Mouse (Mus musculus) R1 (cell line): Measurements from ENCODE around the gene Susd2.

Source experiments
- DNase-seq: peaks from one replicate; pipeline ENCODE4 v3.0.0-alpha.2; 2018; ENCODE audit warnings: low read depth, low spot score

Gene Susd2

DNA sequence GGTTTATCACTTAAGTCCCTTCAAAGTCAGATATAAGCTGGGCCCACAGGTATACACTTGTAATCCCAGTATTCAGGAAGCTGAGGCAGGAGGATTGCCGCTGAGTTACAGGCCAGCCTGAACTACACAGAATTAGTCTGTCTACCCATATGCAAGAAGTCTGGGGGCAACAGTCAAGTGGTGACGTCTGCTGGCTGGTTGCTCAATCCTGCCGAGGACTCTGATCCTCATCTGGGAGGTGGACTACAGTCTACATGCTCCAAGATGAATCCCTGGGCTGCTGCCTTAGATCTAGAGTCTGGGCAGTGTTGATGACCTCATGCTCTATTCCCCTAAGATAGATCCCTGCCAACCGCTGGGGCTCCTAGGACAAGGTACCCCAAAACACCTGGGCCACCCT lies 10.2 kb upstream of the Susd2 start:
- no peak for DNase-seq

DNA sequence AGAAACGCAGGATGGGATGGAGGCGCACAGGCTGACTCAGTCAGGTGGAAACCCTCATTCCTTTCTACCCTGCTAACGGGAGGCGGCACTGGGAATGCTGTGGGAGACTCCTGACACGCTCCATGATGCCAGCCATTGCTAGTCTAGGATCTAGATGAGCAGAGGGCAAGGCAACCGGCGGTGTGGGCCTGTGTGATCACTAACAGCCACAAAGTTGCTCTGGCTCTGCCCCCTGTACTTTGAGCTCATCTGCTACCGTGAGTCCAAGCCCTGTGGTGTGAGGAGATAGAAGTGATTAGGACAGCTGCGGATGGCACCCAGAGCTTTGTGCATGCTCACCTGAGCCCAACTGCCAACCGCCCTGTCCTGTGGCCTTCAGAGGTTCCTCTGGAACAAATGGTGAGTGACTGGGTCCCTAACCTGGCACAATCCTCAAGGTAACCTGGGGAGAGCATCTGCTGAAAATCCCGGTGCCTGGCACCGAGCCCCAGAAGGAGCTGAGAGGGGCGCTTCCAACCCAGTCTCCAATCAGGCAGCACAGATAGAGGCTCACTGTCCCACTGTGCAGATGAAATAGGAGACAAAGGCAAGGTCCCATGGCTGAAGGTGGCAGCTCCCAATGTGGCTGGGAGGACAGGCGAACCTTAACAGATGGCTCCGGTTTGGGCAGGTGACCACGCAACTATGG lies 7.7 kb upstream of the Susd2 start:
- no peak for DNase-seq

DNA sequence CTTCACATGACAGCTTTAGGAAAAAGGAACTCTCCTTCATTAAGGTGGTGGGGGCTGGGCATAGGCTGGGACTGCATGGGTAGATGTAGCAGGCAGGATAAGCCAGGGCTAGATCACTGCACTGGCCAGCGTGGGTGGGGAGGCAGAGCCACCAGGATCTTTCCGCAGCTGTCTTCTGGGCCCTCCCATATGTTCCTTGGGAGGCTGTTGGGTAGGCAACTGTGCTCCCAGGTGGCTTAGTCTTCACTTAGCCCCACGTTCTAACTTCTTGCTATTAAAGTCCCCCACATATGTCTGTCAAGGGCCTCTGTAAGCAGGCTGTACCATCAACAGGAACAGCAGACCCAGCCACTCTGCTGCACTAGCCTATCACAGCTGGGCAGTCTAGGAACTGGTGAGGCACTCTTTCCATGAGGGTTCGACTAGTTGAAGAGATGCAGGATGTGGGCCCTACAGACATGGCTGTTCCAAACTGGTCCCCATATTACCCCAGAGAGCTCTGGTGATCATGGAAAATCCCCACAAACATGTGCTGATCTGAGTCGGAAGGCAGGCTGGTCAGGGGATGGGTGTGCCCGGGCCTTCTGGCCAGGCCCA lies 6.6 kb upstream of the Susd2 start:
- no peak for DNase-seq

DNA sequence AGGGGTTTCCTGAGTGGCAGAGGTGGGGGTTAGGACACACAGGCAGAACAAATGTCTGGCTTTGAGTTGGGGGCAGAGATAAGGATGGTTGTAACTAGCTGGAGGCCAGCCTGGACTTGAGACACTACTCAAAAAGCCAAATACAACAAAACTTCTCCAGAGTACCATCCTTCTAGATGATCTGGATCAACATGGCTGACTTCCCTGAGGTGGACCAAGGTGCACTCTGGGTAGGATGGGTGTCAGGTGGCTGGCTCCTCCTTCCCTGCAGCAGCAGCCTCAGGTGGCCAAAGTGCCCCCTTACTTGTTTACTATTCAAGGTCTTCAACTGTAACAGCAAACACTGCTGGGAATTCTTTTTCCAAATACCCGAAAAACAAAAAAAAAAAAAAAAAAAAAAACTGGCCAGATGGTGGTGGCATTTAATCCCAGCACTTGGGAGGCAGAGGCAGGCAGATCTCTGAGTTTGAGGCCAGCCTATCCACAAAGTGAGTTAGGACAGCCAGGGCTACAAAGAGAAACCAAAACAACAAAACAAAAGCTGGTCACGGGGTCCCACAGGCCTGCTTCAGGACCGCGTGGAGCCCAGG lies 5.7 kb upstream of the Susd2 start:
- DNase-seq = peak; percentile 78

DNA sequence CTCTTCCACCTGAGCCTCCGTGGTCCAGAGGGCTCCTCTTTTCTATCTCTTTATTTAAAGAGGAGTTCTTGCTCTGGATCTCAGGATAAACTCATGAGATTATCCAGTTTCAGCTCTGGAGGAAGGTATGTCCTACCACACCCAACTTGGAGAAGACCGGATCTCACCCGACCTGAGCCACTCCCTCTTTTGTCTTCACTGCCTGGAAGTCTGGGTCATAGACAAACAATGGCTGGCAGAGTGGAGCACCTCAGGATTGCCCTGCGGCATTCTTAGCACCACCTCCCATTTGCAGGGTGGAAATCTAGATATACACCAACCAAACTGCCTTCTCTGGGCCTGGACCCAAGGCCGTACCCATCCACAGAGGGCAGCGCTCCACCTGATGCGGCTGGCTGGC lies 5.2 kb upstream of the Susd2 start:
- DNase-seq = peak; percentile 96

DNA sequence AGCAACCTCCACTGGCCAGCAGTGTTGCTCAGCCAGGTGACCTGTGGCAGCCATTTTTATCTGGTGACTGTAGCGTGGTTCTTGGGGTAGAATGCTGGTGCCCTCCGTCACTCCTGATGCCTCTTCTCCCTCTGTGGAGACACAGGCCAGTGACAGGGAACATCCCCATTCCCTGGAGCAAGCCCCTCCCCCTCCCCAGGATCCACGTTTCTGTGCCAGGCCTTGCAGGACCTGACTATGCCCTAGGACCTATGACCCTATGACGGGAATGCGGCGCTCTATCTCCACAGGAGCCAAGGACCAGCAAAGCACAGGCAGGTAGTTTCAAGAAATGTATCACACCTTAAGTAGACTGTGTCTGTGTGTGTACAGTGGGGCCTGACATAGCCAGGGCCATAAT lies 4.3 kb upstream of the Susd2 start:
- DNase-seq = peak; percentile 51

DNA sequence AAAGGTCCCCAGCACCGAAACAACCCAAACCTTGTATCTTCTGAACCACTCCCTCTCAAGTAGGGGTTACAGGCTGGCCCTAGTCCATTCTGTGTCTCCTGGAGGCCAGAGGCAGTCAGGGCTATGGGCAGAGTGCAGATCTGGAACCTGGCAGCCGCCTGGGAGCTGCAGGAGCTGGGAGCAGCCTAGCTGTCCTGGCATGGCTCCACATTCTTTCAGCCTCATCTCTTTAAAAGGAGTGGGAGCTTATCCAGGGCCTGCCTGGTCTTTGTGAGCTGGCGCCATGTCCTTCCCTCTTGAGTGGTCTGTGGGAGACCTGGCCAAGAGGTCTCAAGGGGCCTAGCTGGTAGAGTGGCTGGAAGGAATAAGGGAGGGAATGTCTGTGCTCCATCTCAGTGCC lies 3.6 kb upstream of the Susd2 start:
- no peak for DNase-seq

DNA sequence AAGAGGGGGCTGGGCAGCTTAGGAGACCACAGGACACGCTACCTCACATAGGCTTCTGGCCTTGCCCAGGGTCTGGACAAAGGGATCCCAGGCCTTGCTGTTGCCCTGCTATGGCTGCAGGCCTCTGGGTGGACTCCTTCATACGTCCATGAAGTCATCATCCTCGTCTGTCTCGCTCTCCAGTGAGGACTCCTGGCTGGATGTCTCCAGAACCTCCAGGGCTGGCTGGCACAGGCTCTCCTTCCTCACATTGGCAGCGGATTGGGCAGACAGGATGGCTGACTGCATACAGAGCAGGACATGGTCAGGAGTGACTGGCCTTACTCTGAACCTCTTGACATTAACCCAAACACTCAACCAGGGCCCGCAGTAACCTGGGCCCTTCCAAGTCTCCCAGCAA lies 2.6 kb upstream of the Susd2 start:
- DNase-seq = no peak

DNA sequence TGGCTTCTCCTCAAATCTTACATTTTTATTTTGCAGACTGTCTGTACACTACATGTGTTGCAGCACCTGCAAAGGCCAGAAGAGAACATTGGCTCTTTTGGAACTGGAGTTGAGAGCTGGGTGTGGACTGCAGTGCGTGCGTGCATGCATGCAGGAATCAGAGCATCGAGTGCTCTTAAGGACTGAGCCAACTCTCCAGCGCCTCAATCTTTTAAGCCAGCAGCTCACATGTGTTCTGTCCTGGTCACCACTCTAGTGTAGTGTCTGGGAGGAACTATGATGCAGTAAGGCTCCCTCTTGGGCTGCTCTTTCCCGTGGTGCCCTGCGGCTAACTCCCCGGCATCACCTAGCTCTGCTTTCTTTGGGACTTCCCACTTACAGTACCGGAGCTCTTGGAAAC lies 1.8 kb upstream of the Susd2 start:
- no peak for DNase-seq

DNA sequence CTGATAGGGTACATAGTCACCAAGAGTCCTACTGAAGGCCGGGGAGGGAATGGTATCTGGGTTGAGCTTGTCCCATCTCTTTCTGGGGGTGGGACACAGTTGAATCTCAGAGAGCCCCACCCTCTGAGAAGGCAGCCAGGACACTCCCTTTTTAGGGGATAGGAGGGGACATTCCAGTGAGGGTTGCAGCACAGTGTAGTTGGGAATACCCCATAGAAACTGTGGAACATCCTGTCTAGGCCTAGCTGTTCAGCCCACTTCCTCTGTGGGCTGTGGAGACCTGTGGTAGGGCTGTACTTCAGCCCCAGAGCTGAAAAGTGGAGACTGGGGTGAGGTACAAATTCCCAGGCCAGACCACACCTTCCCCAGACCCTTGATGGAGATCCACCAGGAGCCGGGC lies 917 bp downstream of the Susd2 start:
- peak; percentile 79 for DNase-seq

DNA sequence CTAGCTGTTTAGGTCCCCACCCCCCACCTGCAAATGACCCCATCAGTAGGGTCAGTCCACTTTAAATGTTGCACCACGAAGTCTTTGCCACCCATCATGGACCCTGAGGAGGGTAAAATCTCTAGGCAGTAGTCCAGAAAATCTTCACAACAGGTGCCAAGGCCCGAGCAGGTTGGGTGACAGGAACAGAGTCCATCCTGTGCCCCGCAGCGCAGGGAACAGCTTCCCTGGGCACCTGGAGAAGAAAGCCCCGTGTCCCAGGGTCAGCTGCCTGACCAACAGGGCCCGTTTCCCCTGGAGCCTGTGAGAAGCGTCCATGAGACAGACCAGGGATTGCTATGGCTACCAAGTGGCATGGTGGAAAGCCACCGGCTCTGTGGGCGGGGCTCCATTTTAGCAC lies 1.4 kb downstream of the Susd2 start:
- no peak for DNase-seq

DNA sequence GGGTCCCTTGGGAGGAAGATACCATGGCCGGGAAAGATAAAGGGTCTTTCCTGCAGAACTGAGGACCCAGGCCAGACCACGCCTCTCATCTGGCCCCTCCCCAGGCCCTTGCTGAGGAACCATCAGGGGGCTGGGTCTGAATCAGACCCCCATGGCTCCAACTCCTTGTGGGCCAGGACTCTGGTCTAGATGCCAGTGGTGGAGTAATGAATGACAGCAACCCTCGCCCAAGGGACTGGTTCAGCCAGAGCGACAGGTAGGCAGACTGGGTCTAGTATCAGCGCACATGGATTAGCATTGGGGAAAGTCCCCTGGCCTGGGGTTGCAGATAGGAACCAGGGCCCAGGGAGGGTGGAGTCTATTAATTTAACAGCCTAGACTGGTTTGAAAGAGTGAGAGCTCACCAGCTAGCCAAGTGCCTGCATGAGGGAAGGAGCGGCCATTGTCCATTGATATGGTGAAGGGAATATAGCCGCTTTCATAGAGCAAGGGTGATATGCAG lies 2.0 kb downstream of the Susd2 start:
- DNase-seq = no peak

DNA sequence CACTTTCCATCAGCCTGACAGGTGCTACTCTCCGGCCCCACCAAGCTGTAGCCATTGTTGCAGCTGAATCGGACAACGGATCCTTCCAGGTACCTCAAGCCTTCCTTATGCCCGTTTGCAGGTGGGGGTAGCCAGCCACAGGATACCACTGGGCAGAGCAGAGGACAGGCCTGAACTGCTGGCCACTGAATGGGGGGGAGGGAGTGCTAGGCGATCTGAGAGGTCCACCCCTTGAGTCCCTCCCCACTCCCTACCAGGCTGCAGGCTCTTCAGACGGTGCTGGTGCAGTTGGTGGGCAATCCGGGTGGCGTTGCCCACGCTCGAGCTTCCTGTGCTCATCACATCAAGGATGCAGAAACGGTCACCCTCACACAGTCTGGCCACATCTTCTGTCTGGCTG lies 6.1 kb downstream of the Susd2 start:
- no peak for DNase-seq

DNA sequence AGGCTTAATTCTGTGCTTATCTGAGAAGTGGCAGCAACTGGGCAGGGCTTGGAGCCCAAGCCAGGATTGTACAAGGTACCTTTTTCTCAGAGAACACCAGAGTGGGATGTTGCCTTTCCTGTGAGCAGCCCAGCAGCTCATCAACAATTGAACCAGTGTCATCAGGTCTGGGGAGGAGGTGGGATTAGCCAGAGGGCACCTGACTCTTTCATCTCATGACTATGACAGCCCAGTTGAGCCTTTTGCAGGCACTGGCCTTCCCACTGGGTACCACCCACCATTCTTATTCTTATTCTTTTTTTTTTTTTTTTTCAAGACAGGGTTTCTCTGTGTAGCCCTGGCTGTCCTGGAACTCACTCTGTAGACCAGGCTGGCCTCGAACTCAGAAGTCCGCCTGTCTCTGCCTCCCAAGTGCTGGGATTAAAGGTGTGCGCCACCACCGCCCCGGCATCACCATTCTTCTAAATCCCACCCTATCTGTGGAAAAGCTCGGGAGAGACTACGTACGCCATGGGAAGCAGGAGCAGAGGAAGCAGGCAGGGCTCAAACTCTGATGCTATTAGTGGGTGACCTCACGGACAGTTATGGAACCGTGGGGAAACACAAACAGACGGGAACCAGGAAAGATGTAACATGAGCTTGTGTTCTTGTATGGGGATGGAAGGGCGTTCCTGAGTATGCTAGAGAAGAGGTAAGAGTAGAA lies 7.6 kb downstream of the Susd2 start:
- DNase-seq = no peak

DNA sequence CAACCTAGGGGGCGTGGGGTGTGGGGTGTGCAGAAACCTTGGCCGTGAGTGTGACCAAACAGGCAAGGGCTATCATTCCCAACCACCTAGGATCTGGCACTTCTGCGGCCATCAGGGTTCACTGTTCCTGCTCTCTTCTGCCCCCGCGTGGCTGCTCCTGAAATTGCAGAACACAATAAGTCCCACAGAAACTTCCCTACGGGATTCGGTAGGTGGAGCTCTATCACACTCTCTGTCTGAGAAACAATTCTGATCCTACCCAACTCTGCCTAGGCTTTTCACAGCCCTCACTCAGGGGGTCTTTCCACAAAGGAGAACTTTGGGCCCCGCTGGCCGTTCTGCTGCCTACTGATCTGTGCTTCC lies 8.1 kb downstream of the Susd2 start:
- peak; percentile 92 for DNase-seq

DNA sequence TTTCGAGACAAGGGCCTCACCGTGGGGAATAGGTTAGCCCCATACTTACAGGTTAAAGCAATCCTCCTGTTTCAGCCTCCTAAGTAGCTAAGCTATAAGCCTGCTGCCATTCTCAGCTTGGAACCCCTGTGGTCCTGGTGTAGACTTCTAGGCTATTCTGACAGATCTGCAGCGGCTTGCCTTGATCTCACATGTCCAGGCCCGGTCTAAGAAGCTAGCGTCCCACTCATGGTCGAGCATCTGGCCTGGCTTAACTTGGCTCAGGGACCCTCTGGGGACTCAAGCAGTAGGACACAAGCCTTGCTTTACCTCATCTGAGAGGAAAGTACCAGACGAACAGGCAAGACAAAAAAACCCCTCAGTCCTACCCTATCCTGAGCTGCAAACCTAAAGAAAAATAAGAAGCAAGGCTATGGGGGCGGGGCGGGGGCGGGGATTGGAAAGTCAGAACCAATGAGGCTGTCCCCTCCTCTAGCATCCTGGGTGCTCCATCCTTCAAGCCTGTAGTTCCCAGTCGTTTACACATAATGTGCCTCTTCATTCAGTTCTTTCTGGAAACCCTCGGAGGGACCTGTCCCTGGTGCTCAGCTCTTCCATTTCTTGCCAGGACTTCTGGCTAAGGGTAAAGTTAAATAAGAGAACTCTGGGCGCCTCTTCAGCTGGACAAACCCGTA lies 8.7 kb downstream of the Susd2 start:
- peak; percentile 69 for DNase-seq

DNA sequence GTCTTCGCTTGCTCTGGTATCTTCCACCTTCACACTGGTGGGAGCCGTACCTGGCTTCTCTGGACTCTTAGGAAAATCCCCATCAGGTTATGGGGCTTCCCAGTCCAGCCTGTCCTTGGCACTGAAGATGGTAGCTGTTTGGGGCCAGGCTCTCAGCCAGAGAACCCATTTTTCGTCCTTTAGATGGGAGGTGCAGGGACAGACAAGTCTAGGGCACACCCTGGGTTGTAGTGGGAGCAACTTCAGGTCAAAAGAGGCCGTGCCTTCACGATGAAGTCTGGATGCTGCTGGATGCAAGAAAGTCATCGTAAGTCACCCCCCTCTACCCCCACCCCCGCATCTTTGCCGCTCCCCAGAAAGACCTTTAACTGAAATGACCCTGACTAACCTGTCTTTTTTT lies 9.2 kb downstream of the Susd2 start:
- DNase-seq = no peak

DNA sequence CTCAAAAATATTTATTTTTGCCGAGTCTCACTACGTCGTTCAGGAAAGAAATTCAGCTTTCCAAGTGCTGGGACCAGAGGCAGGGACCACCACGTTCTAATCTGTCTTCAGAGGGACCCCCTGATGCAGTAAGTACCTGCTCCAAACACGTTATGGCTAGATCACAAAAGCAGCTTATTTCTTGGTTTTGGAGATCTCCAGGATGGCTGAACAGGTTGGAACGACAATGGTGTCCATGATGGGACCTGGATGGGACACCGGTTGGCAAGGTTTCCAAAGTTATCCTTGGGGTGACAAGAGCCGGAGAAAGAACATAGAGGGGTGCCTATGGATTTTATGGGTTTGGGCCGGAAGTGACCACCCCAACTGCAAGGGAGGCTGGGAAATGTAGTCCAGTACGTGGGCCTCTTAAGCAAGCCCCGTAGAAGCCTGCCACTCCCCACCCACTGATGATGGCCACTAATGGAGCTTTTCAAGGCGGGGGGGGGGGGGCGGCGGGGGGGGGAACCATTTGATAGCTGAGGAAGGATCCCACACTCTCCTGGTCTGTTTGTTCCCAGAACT lies 10.2 kb downstream of the Susd2 start:
- no peak for DNase-seq

DNA sequence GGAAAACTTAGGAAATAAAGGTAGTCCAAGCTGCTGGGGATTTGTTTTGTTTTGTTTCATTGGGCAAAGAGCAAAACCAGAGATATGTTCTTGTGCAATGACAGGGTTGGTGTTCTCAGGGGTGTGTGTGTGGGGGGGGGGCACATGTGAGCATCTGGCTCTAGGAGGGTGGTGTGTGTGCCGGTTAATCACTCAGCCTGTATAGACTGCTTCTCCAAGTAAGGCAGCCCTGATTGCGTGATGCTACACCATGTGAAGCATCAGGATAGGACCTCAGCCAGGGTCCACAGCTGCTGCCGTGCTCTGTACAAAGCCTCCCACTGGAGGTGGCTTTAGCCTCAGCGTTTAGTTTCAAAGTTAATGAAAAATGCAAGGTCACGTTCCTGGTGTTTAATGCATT lies 10.8 kb downstream of the Susd2 start:
- no peak for DNase-seq

DNA sequence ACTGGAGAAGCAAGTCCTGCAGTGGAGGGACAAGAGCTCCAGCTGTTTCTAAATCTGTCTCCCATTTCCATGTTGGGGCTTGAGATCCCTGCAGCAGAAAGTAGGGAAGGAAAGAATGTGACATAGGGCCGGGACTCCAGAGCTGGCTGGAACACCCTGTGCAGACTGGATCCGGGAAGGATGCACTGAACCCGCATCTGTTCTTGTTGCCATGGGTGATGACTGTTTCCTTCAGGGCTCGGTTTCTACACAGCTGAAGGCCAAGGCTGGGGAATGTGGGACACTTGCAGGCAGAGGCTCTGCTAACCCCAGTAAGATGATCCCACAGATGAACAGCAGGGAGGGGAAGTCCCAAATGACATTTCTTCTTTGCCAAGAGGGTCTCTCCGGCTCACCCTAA lies 11.2 kb downstream of the Susd2 start:
- peak; percentile 46 for DNase-seq

DNA sequence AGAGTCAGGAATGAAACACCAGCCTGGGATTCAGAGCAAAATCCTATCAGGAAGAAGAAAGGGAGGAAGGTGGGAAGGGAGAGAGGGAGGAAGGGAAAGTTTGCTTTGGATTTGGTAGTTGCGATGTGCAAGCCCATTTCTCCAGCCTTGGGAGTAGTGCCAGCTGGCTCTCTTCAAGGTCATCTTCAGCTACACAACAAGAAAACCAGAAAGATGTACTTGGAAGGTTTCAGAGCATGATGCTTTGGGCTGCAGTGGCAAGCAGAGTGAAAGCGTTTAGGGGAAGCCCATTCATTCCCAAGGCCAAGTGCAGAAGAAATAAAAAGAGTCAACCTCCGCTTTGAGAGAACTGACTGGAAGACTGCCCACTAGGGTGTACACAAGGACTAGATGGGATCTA lies 16.3 kb downstream of the Susd2 start:
- no peak for DNase-seq

DNA sequence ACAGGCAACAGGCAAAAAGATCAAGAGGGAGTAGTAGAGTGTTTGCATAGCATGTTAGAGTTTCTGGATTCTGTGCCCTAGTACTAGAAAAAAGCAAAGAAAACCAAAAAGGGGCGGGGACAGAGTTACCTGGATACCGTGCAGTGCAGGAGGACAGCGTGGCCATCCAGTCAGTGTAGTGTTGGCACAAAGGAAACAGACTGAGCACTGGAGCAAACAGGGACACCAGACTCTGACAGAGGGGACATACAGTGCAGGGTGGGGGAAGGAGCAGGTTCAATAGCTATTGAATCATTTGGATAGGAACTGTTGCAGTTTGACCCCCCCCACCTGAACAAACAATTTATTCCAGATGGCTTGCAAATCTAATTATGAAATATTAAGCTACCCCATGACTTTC lies 16.8 kb downstream of the Susd2 start:
- no peak for DNase-seq
